Mouse (Mus musculus) erythroblast, embryonic 14.5 days (primary cell): ENCODE measurements around the gene Gm17660. TPM values are rescaled to one million over a fixed set of nuclear protein-coding genes. Genes with fewer than 3 reads are reported as not detected.

Source experiments
- H3K27me3 ChIP-seq: 2 replicates; pipeline ENCODE4 v1.6.1; 2012; ENCODE audit warnings: inconsistent platforms; ENCODE audit not compliant: control insufficient read depth
- H3K36me3 ChIP-seq: 2 replicates; pipeline ENCODE4 v1.6.1; 2012; ENCODE audit warnings: mild to moderate bottlenecking, inconsistent platforms; ENCODE audit not compliant: control insufficient read depth
- H3K4me1 ChIP-seq: 2 replicates; pipeline ENCODE4 v1.6.1; 2012; ENCODE audit warnings: inconsistent platforms; ENCODE audit not compliant: control insufficient read depth
- H3K4me3 ChIP-seq: replicated peaks from 2 replicates; pipeline ENCODE3; 2012; ENCODE audit warnings: moderate library complexity, mild to moderate bottlenecking, inconsistent platforms
- H3K9me3 ChIP-seq: 2 replicates; pipeline ENCODE4 v1.6.1; 2012; ENCODE audit warnings: low read length, inconsistent platforms, mixed read lengths; ENCODE audit not compliant: control insufficient read depth
- GATA1 ChIP-seq: IDR thresholded peaks from 2 replicates; pipeline ENCODE4 v1.6.1; 2012; ENCODE audit warnings: low read length, inconsistent platforms, mixed read lengths
- TAL1 ChIP-seq: IDR thresholded peaks from 3 replicates; pipeline ENCODE4 v1.6.1; 2012; ENCODE audit warnings: low read length, inconsistent platforms, mixed read lengths
- polyA plus RNA-seq: library from polyadenylated mRNA; stranded (reverse); fragments of >175 nt; gene quantifications from 2 replicates; pipeline ENCODE4 v1.2.3, GENCODE M21; 2012

Gene Gm17660
- not detected in 2 replicates for polyA plus RNA-seq

DNA sequence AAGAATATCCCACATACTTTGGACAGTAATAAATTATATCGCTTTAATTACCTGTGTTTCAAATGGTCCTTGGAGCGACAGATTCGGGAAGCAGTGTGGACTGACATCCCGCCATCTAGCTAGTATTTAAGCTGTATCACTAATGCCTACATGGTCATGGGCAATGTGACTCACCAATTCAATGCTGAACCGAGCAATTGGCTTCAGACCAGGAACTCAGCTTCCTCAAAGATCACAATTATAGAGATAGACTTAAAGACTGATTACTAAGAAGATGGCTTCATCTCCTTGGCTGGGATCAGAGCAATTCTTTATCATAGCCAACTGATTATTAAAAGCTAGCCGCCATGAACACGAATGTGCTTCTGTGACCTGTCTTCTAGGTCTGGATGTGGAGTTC is at the start of gene Gm17660:
Gene Gm17660, minus strand, starts transcription at position 101 of the 400 bp plus-strand sequence.
- no peak for TF ChIP-seq GATA1
- H3K9me3 ChIP-seq: no peaks in the 10 kb centered on the region
- peaks cover 41% of the 10 kb centered on the region for H3K27me3 ChIP-seq
- no peak within 1 kb of the TSS for H3K4me3 ChIP-seq
- H3K36me3 ChIP-seq: no peaks in the 10 kb centered on the region
- peaks cover 7% of the 10 kb centered on the region for H3K4me1 ChIP-seq

DNA sequence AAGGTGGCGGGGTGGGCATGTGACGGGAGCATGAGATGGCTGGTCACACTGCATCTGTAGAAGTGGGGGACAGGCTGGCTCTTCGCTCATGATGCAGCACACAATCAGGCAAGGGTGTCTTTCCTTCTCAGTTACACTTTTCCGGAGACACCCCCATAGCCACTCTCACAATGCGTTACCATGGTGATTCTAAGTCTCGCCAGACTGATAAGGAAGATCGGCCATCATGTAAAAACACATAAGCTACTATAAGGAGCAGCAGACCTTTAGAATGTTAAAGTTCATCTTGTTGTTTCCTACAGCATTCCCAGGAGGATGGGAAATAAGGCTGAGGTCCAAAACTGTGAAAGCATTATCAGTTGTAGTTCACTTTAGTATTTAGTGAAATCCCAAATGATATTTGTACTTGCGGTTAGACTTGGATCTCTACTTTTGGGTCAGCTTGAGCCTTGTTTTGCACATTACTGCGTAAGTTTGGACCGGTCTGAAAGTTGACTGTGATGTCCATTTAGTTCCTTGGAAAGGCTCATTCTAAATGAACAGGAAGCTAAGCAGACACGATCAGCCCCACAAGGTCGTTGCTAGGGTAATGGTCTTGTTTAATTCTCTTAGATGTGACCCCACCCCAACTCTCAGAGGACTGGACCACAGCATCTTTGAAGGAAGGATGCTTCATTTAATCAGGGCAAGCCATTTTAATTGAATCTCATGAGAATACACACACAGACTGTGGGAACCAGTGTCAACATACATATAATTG is 49.3 kb upstream of the Gm17660 start:
- no peak overlapping the region for H3K4me3 ChIP-seq
- no peaks in the 10 kb centered on the region for H3K27me3 ChIP-seq
- H3K4me1 ChIP-seq: no peaks in the 10 kb centered on the region
- no peaks in the 10 kb centered on the region for H3K9me3 ChIP-seq
- no peak for TF ChIP-seq GATA1
- TF ChIP-seq TAL1: no peak
- H3K36me3 ChIP-seq: no peaks in the 10 kb centered on the region

DNA sequence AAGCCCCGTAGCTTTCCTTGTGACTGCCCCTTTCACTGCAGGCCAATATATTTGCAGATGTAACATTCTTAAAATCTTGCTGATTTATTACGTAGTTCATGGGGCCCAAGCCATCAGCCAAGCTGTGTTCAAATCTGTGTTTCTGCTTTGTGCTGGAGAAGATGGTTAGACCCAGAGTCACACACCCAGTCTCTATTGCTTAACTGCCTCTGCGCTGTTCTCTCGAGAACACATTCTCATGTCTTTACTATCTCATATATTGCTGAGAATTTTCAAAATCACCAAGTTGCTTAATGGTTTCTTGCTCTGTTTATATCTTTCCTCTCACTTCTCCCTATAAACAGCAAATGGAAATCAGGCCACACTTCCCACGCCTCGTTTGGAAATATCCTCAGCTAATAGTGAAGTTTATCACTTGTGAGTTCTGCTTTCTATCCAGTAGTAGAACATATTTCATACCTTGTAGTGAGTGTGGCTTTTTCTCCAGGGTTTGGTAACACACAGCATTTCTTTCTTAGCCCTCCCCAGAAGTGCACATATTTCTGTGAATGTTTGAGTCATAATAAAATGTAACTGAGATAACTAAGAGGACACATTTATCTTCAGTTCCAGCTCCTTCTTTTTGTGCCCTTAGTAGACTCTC is 46.7 kb upstream of the Gm17660 start:
- TF ChIP-seq GATA1 (no peak), TAL1 (no peak)
- Histone ChIP-seq H3K4me3 (no peak overlapping the region), H3K27me3 (no peaks in the 10 kb centered on the region), H3K9me3 (no peaks in the 10 kb centered on the region), H3K36me3 (no peaks in the 10 kb centered on the region), H3K4me1 (no peaks in the 10 kb centered on the region)

DNA sequence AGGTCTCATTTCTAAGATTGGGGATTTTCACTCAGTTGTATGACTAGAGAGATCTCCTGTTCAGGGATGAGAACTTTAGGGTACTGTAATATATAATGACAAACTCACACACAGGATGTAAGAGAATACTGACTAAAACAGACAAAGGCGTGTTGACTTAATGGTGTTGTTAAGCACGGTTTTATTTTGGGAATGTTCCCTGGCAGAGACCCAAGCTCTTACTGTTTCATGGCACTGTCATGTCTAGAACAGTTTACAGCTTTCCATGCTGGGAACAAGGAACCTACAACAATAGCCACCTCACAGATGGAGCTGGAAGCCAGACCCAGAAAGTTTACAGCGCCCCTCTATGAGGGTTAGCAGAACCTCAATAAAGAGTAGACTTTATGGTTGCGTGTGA is 38.5 kb upstream of the Gm17660 start:
- Histone ChIP-seq H3K4me1 (no peaks in the 10 kb centered on the region), H3K27me3 (no peaks in the 10 kb centered on the region), H3K9me3 (no peaks in the 10 kb centered on the region), H3K36me3 (no peaks in the 10 kb centered on the region), H3K4me3 (no peak overlapping the region)
- TF ChIP-seq TAL1 (no peak), GATA1 (no peak)

DNA sequence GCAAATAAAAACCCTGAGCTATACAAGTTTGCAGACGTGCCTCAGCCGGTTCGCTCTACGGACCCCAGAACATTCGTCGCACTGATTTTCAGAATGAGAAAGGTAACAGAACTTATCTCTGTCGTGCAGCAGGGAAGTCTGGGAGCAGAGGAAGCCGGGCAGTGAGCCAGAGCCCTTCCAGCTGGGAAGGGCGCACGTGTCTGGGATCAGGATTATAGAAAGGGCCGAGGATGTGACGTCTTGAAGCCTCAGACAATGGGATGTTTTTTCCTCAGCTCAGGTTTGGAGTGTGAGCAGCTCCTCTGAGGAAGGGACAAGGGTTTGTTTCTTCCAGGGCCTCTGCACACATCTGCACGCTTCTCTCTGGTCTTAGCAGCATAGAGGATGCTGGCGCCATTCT is 37.7 kb upstream of the Gm17660 start:
- H3K4me3 ChIP-seq: no peak overlapping the region
- no peaks in the 10 kb centered on the region for H3K36me3 ChIP-seq
- no peak for TF ChIP-seq GATA1
- no peak for TF ChIP-seq TAL1
- no peaks in the 10 kb centered on the region for H3K9me3 ChIP-seq
- no peaks in the 10 kb centered on the region for H3K4me1 ChIP-seq
- no peaks in the 10 kb centered on the region for H3K27me3 ChIP-seq

DNA sequence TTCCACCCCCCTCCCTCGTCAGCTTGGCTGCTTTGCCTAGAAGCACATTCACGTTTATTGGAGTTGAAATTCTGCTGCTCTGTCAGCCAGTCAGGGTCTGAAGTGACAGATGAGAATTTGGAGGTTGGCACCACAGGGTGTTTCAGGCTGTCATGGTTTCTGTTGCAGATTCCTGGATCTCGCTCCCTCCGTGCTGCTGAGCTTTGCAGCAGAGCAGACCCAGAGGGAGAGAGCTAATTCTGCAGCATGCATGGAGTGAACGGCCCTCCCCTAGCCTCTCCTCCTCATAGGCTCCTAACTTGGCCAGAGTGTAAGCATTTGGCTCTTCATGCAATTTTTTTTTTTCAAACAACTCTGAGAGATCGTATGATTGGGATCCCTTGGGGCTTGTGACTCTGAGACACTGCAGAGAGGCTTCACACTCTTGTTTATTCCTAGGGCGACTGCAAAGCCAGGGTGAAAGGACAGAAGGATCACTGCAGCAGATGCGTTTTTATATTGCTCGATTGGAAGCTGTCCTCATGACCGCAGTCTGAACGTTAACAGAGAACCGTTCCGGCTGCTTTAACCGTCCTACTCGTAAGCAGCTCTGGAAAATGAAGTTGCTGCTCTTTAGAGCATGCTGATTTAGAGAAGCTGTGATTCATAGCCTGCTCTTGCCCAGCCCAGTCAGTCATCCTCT is 36.2 kb upstream of the Gm17660 start, which contains the start of gene Sparcl1:
Gene Sparcl1, minus strand, starts transcription at position 243 of the 682 bp plus-strand sequence.
- Histone ChIP-seq H3K36me3 (no peaks in the 10 kb centered on the region), H3K27me3 (no peaks in the 10 kb centered on the region), H3K9me3 (no peaks in the 10 kb centered on the region), H3K4me1 (no peaks in the 10 kb centered on the region), H3K4me3 (no peak within 1 kb of the TSS)
- TF ChIP-seq GATA1: no peak
- TF ChIP-seq TAL1: no peak

DNA sequence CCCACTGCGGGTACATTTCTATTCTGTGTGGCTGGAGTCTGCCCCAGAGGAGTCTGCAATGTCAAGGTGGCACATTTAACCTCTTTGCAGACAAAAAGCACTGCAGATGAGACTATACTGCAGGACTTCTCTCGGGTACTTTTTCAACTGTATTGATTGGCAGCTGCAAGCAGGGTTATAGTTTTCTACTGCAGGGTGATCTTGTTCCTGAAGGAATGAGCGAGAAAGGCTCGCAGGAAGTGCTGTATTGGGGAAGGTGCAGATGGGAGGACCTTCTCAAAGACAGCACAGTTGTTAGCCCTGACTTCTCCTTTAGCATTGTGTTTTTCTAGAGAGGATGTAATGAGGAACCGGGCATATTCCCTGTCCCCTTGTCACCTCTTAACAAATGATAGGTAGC is 35.1 kb upstream of the Gm17660 start:
- no peaks in the 10 kb centered on the region for H3K4me1 ChIP-seq
- no peaks in the 10 kb centered on the region for H3K36me3 ChIP-seq
- no peaks in the 10 kb centered on the region for H3K27me3 ChIP-seq
- no peak for TF ChIP-seq TAL1
- TF ChIP-seq GATA1: no peak
- no peak overlapping the region for H3K4me3 ChIP-seq
- no peaks in the 10 kb centered on the region for H3K9me3 ChIP-seq

DNA sequence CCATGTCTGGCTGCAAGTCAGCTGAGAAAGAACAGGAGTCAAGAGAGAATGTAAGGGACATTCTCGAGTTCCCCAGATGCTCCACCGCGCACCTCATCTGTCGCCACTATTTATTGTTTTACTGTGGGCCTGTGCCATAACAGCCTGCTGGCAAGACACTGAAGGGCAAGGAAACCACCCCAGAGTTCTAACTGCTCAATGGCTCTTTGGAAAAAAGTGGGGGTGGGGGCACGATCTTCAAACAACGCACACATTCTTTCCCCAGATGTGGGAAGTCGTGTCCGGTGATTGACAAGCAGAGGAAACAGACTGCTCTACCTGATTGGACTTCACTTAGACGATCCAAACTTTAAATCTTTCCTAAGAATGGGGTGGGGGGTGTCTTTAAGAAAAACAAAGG is 34.6 kb upstream of the Gm17660 start:
- no peaks in the 10 kb centered on the region for H3K36me3 ChIP-seq
- H3K4me1 ChIP-seq: no peaks in the 10 kb centered on the region
- H3K27me3 ChIP-seq: no peaks in the 10 kb centered on the region
- no peaks in the 10 kb centered on the region for H3K9me3 ChIP-seq
- no peak overlapping the region for H3K4me3 ChIP-seq
- TF ChIP-seq TAL1 (no peak), GATA1 (no peak)
